Mouse (Mus musculus) frontal cortex, postnatal 36 days (tissue): Measurements from ENCODE around the gene Ddx25.

ENCODE experiments used
- DNase-seq, 2 experiments: peaks; one replicate each; pipeline ENCODE4 v3.0.0; 2022; ENCODE audit warnings: low spot score in 2 of 2

Ddx25 gene

GRCm38 (mm10) chr9:35541488-35541887 is 16.8 kb downstream of the Ddx25 start:
- DNase-seq = peak; percentile 80 to 81

- DNase-seq = no peak
Observed at GRCm38 (mm10) chr9:35541024-35541423, 17.3 kb downstream of the Ddx25 start.

GRCm38 (mm10) chr9:35539001-35539750 is 19.2 kb downstream of the Ddx25 start:
- no peak for DNase-seq

GRCm38 (mm10) chr9:35535876-35536275 is 22.5 kb downstream of the Ddx25 start:
- DNase-seq = no peak

DNA sequence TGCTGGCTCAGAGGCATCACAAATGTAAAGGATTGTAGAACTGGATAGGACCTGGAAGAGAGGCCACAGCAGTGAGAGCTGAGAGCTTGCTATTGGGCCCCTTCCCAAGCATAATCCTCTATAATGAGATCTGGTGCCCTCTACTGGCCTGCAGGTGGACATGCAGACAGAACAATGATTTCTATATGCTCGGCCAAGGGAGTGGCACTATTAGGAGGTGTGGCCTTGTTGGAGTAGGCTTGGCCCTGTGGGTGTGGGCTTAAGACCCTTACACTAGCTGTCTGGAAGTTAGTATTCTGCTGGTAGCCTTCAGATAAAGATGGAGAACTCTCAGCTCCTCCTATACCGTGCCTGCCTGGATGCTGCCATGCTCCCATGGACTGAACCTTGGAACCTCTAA is 23.2 kb downstream of the Ddx25 start:
- peak; percentile 30 to 51 for DNase-seq

GRCm38 (mm10) chr9:35533266-35533665 is 25.1 kb downstream of the Ddx25 start:
- no peak for DNase-seq

- no peak for DNase-seq
Observed at GRCm38 (mm10) chr9:35529796-35530195, 28.5 kb downstream of the Ddx25 start.

DNA sequence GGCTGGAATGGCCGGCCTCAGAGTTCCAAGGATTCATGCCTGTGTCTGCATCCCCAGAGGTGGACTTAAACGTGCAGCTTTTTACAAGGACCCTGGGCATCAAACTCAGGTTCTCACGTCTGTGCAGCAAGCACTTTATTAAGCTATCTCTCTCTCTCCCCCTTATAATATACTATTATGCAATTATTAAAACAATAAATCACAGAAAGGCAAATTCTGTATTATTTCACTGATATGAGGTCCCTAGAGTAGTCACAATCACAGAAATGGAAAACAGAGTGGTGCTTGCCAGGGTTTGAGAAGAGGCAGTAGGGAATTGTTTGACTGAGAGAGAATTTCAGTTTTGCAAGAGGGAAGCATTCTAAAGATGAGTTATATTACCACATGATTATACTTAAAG is 29.2 kb downstream of the Ddx25 start:
- DNase-seq = no peak

DNA sequence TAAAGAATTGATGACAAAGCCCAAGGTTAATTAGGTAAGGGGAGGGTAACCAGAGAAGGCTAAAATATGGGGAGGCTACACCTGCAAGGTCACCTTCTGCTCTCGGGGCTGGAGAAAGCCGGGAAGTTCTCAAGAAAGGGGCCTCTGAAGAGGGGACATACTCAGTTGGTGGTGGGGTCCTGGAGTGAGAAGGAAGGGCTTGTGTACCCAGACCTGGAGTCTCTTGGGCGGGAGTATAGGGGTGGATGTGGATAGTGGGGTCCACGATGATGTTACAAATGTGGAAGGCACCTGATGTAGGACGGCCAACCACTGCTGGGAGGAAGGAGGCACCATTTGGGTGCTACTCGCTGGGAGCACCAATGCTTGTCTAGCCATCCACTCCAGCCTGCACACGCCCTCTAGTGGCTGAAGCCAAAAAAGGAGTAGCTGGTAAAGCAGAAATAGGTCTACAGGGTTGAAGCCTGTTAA is 34.4 kb downstream of the Ddx25 start:
- DNase-seq = peak; percentile 66 to 79

DNA sequence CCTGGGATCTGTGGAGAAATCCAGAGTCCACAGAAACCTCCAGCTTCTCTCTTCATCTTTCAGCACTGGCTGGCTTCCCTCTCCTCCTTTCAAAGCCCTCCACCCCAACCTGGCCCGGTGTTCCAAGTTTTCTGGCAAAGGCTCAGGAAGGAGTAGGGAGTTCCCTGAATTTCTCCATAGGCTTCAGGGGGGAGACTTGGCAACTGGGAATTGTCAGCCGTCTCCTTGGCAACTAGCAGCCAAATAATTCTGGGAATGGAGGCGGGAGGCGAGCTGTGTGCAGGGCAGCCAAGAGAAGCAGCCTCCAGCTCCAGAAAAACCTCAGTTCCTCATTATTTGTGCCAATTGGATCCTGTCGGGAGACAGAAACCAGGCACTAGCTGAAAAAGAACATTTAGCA is 34.8 kb downstream of the Ddx25 start:
- peak; percentile 61 to 66 for DNase-seq

- no peak for DNase-seq
Observed at GRCm38 (mm10) chr9:35522821-35523515, 35.4 kb downstream of the Ddx25 start.

- DNase-seq = no peak
Observed at GRCm38 (mm10) chr9:35522241-35522640, 36.1 kb downstream of the Ddx25 start.

DNA sequence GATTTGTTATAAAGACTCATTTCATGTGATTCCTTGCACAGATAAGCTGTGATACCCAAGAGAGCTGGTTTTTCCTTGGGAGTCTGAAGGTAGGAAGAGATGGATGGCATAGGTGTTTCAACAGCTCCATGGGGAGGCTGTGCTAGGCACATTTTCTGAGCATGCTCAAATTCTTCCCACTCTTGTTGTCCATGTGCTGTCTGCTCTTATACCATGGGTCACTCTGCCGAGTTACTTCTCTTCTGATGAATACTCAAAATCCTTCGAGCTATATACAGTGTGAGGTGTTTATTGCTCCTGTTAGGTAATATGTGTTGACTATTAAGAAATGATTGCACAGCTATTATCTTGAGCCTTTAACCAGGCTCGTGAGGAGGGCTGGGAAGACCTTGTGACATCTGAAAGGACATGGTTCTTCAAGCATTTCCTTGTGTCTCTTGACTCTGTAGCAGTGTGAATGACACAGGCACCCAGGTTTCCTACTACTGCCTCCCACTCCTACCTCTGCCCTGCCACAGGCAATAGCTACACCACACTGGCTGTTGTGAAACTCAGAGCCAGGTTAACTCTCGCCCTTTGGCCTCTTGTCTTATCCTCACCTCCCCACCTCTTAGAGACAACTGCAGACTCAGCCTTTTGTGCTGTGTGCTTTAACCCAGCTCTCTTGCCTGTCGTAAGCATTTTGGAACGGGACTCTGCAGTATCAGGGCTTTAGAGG is 37.5 kb downstream of the Ddx25 start:
- DNase-seq = no peak

DNA sequence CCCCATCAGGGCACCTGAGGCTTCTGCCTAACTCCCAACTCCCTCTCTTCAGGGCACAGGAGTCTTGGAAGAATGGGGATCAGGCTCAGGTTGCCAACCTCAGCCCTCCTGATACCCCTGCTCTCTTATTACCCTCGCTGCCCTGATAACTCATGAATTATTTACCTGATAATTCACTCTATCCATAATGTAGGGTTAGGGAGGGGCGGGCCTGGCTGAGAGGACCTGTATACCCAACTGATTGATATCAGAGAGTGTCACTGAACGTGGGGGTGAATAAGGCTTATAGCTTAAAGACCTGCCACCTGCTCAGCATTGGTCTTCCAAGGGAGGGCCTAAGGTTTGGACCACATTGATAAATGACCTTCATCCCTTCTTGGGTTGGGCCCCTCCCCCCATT is 40.2 kb downstream of the Ddx25 start, which contains the start of gene Gm1113:
Gm1113 (minus strand) TSS at position 101 of the 400 bp plus-strand sequence.
- no peak for DNase-seq

DNA sequence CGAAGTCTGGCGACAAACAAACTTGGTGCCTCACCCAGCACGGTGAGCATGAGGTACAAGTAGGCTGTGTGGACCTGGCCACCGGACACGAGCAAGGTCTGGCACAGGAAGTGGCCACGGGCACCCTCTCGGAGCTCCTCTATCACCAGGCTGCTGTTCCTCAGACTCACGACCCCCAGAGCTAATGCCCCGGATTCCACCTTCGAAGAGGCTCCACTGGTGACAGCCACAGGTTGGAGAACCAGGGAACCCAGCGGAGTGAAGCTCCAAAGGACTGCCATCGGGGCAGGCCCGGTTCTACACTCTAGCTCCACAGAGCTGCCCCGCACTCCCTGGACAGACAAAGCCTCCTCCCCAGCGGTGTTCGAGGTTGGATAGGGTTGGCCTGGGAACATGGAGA is 41.6 kb downstream of the Ddx25 start:
- no peak for DNase-seq

GRCm38 (mm10) chr9:35516182-35516581 is 42.1 kb downstream of the Ddx25 start:
- no peak for DNase-seq

DNA sequence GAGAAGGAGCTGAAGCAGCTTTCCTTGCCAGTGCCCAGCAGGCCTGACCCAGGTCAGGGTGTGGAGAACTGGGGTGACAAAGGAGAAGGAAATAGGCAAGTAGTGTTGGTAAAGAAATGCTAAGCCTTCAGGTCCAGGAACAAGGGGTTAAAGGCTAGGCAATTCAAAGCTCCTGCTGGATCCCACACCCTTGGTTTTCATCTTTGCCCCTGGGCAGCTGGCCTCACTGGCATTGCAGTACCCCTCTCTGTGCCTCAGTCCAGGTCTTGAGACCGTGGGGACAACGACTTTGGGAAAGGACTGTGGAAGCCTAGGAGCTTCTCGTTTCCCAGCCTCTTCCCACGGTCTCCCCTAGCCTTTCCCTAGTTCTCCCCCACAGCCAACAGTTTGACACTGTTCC is 44.4 kb downstream of the Ddx25 start:
- no peak for DNase-seq

DNA sequence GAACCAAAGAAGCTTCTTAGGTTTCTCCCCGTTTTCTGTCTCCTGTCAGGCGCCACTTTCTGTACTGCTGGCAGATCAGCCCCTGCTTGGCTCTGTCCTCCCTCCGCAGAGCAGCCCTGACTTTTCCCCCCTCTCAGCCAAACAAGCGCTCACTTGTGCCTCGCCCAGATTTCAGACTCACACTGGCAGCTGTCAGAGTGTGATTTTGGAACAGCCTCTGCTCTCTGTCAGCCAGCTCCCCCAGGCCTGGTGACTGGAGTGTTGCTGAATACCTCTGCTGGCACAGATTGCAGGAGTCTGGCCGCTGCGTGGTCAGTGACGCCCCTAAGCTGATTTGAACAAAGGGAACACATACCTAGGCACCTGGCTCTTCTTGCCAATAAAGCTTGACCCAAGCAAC is 50.1 kb downstream of the Ddx25 start:
- DNase-seq = peak; percentile 19 to 34

- DNase-seq = no peak
Observed at GRCm38 (mm10) chr9:35502361-35503000, 55.8 kb downstream of the Ddx25 start.

DNA sequence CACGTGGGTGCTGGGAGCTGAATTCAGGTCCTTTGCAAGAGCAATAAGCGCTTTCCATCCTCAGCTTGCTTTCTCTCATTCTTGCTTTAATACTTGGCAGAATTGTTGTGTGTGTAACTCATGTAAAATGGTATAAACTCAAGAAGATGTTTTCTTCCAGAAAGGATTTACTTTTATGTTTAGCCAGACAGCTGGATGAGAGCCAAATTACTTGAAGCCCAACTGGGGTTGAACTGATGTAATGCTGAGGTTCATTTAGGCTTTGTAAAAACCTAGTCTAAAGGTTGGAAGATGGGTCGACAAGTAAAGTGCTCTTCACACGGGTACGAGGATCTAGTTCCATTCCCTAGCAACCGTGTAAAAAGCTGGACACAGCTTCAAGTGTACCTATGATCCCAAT is 58.4 kb downstream of the Ddx25 start:
- no peak for DNase-seq

GRCm38 (mm10) chr9:35495471-35495870 is 62.9 kb downstream of the Ddx25 start:
- no peak for DNase-seq

DNA sequence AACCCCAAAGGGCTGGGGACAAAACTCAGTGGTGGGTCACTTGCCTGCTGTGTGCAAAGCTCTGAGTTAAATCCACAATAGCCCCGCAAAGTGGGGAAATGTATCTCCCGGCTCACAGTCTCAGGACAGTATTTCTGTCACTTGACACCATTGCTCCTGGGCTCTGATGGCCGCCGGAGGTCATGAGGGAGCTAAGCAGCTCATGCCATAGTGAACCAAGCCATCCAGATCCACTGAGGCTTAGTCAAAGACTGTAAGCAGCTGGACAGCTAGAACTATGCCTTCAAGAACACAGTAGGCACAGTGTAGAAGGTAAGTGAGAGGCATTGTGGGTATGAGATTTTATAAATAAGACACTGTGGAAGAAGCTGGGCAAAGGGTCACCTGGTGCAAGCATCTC is 63.4 kb downstream of the Ddx25 start:
- no peak for DNase-seq
